Mouse (Mus musculus) forebrain, embryonic 12.5 days (tissue): ENCODE data around the gene Dctn5. TPM values are rescaled to one million over a fixed set of nuclear protein-coding genes. Genes with fewer than 3 reads are reported as not detected.
"Not testable (repeated sequence)": the region's sequence is repeated elsewhere in the genome, so short reads cannot be mapped to it uniquely, and the experiment has no call there.

Experiments
- ATAC-seq: fragments of 200-750 bp; cut with Nextera tagmentation; 2 replicates; pipeline ENCODE4 v1.8.0; 2017; ENCODE audit warnings: moderate TSS enrichment; ENCODE audit not compliant: low FRiP score
- H3K27ac ChIP-seq: fragments of 300-500 bp; sonication (generic); 2 replicates; pipeline ENCODE4 v1.5.1; 2016; ENCODE audit warnings: mild to moderate bottlenecking
- H3K27me3 ChIP-seq: fragments of 300-500 bp; sonication (generic); 2 replicates; pipeline ENCODE4 v1.6.1; 2016; ENCODE audit warnings: mild to moderate bottlenecking
- H3K36me3 ChIP-seq: fragments of 300-500 bp; sonication (generic); replicated peaks from 2 replicates; pipeline ENCODE4 v1.6.1; 2016; ENCODE audit warnings: mild to moderate bottlenecking
- H3K4me1 ChIP-seq: fragments of 300-500 bp; sonication (generic); 2 replicates; pipeline ENCODE4 v1.6.1; 2016
- H3K4me2 ChIP-seq: fragments of 300-500 bp; sonication (generic); 2 replicates; pipeline ENCODE4 v1.6.1; 2016; ENCODE audit warnings: mild to moderate bottlenecking, moderate library complexity
- H3K4me3 ChIP-seq: fragments of 300-500 bp; sonication (generic); replicated peaks from 2 replicates; pipeline ENCODE4 v1.5.1; 2016; ENCODE audit warnings: mild to moderate bottlenecking
- H3K9ac ChIP-seq: fragments of 300-500 bp; sonication (generic); 2 replicates; pipeline ENCODE4 v1.6.1; 2016; ENCODE audit warnings: mild to moderate bottlenecking
- H3K9me3 ChIP-seq: fragments of 300-500 bp; sonication (generic); 2 replicates; pipeline ENCODE4 v1.6.1; 2016
- WGBS: fragments of 180-500 bp; shearing (Covaris S2); methylation state at CpG from one replicate; pipeline ENCODE4 v1.1.7; 2016; 5-methylcytosine and 5-hydroxymethylcytosine counted together
- polyA plus RNA-seq: library from polyadenylated mRNA; unstranded; fragments of >200 nt; fragmentation: Nextera tagmentation; extraction: Ambion mirVana; gene quantifications from 2 replicates; pipeline ENCODE4 v1.2.1, GENCODE M21; 2016

Dctn5 gene
- 121 and 125 TPM in 2 replicates for polyA plus RNA-seq

GRCm38 (mm10) chr7:122132497-122133337, at the start of gene Dctn5, which contains the start of gene Palb2:
TSS of gene Dctn5 (plus strand) at chr7:122133041.
TSS of gene Palb2 (minus strand) at chr7:122132985.
- Histone ChIP-seq H3K36me3 (peaks cover 34% of the 10 kb centered on the region), H3K4me3 (peak within 1 kb of the TSS; percentile 73), H3K4me1 (peaks cover 18% of the 10 kb centered on the region), H3K27me3 (no peaks in the 10 kb centered on the region), H3K4me2 (peak within 1 kb of the TSS; percentile 74), H3K27ac (peak within 1 kb of the TSS; percentile 37; the same call in 1 of the 2 replicates), H3K9ac (peak within 1 kb of the TSS; percentile 78), H3K9me3 (no peaks in the 10 kb centered on the region)
- ATAC-seq, result peak; percentile 97
- WGBS, result under 1% methylated on average over 54 of the region's 54 CpGs

- no peaks in the 10 kb centered on the region for H3K4me1 ChIP-seq
- H3K4me3 ChIP-seq, result no peak overlapping the region
- no peak overlapping the region for H3K27ac ChIP-seq
- ATAC-seq, result no peak
- peaks cover 77% of the 10 kb centered on the region for H3K36me3 ChIP-seq
- no peak overlapping the region for H3K4me2 ChIP-seq
- H3K9me3 ChIP-seq, result no peaks in the 10 kb centered on the region
- no peaks in the 10 kb centered on the region for H3K27me3 ChIP-seq
- no peak overlapping the region for H3K9ac ChIP-seq
- 95% methylated on average over 11 of the region's 11 CpGs for WGBS
These were observed 45.5 kb upstream of the Dctn5 start for GRCm38 (mm10) chr7:122087195-122087982.

GRCm38 (mm10) chr7:122094564-122095330, 38.1 kb upstream of the Dctn5 start:
- no peak for ATAC-seq
- Histone ChIP-seq H3K4me3 (no peak overlapping the region), H3K27ac (no peak overlapping the region), H3K4me1 (0 out of 2 replicates have a peak, but pooled peaks cover 1% of the 10 kb centered on the region), H3K4me2 (no peak overlapping the region), H3K36me3 (peaks cover 82% of the 10 kb centered on the region), H3K9me3 (no peaks in the 10 kb centered on the region), H3K9ac (no peak overlapping the region), H3K27me3 (no peaks in the 10 kb centered on the region)
- WGBS, result 97% methylated on average over 2 of the region's 2 CpGs

DNA sequence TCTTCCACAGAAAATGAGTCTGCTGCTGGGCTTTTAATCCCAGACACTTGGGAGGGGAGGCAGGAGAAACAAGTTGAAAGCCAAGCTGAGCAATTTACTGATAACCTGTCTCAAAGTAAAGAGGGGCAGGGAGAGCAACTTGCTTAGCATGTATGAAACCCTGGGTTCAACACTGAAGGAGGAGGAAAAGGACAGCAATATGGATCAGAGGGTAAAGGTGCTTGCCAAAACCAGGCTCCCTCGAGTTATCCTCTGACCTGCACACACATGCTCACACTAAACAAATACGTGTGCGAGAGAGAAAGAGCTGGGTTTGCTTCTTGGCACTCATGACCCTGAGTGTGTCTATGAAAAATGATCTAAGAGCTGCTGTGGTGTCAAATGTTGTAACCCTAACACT, 34.8 kb upstream of the Dctn5 start:
- no peak for ATAC-seq

GRCm38 (mm10) chr7:122099222-122099621, 33.6 kb upstream of the Dctn5 start:
- no peaks in the 10 kb centered on the region for H3K27me3 ChIP-seq
- no peak overlapping the region for H3K4me2 ChIP-seq
- WGBS, result 67% methylated on average over 4 of the region's 4 CpGs
- peaks cover 42% of the 10 kb centered on the region for H3K36me3 ChIP-seq
- peaks cover 13% of the 10 kb centered on the region for H3K4me1 ChIP-seq
- H3K9ac ChIP-seq, result no peak overlapping the region
- no peak overlapping the region for H3K27ac ChIP-seq
- no peak for ATAC-seq
- H3K9me3 ChIP-seq, result no peaks in the 10 kb centered on the region
- no peak overlapping the region for H3K4me3 ChIP-seq

More for the DNA sequence above, 34.8 kb upstream of the Dctn5 start:
- Histone ChIP-seq H3K9ac (no peak overlapping the region), H3K36me3 (peaks cover 51% of the 10 kb centered on the region), H3K4me3 (no peak overlapping the region), H3K27ac (no peak overlapping the region), H3K4me1 (peaks cover 13% of the 10 kb centered on the region), H3K9me3 (no peaks in the 10 kb centered on the region), H3K4me2 (no peak overlapping the region), H3K27me3 (no peaks in the 10 kb centered on the region)
- 94% methylated on average over 3 of the region's 3 CpGs for WGBS

DNA sequence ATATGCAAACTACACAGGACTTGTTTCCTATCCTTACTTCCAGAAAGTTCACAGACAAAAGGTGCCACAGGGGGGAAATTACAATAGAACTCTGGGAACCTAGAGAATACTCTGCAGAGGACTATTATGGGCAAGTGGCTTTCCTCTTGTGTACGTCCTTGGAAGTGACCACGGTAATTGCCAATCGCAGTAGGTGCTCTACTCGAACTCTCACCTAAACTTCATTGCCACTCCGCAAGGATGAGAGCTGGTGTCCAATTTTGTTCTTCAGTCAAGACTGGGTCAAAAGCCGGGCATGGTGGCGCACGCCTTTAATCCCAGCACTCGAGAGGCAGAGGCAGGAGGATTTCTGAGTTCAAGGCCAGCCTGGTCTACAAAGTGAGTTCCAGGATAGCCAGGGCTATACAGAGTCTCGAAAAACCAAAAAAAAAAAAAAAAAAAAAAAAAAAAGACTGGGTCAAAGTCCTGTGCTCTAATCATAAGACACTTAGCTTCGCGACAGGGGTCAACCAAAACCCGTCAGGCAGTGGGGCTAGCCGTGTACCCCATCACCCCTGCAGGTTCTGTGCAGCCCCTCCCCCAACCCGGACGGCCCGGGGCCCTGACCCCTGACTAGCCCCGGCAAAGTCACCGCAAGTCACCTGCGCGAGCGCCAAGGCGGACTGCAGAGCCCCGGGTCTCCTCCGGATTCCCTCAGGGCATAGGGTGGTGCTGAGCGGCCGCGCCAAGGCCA, 31.7 kb upstream of the Dctn5 start:
- WGBS, result 7% methylated on average over 25 of the region's 28 CpGs
- not testable (repeated sequence) for H3K27ac ChIP-seq
- peak; percentile 80 for ATAC-seq

GRCm38 (mm10) chr7:122101747-122102244, 31.0 kb upstream of the Dctn5 start, which contains the start of gene Ndufab1:
TSS of gene Ndufab1 (minus strand) at chr7:122101886.
- peaks cover 20% of the 10 kb centered on the region for H3K36me3 ChIP-seq
- H3K9ac ChIP-seq, result peak within 1 kb of the TSS; percentile 76
- no peaks in the 10 kb centered on the region for H3K9me3 ChIP-seq
- peak within 1 kb of the TSS; percentile 83 for H3K4me2 ChIP-seq
- ATAC-seq, result peak; percentile 99
- no peaks in the 10 kb centered on the region for H3K27me3 ChIP-seq
- WGBS, result under 1% methylated on average over 32 of the region's 43 CpGs
- no peak within 1 kb of the TSS for H3K27ac ChIP-seq
- H3K4me3 ChIP-seq, result peak within 1 kb of the TSS; percentile 60
- peaks cover 13% of the 10 kb centered on the region for H3K4me1 ChIP-seq

More for the DNA sequence above, 31.7 kb upstream of the Dctn5 start:
- not testable (repeated sequence) for H3K9me3 ChIP-seq, H3K27me3 ChIP-seq
- Histone ChIP-seq H3K9ac (peak overlapping the region; percentile 76), H3K4me1 (peaks cover 13% of the 10 kb centered on the region), H3K4me2 (peak overlapping the region; percentile 83), H3K36me3 (peaks cover 23% of the 10 kb centered on the region), H3K4me3 (peak overlapping the region; percentile 60)

GRCm38 (mm10) chr7:122108206-122108605, 24.6 kb upstream of the Dctn5 start:
- Histone ChIP-seq H3K4me1 (no peaks in the 10 kb centered on the region), H3K4me2 (no peak overlapping the region), H3K9ac (no peak overlapping the region), H3K9me3 (no peaks in the 10 kb centered on the region), H3K27me3 (no peaks in the 10 kb centered on the region), H3K36me3 (peaks cover 42% of the 10 kb centered on the region), H3K4me3 (no peak overlapping the region), H3K27ac (no peak overlapping the region)
- WGBS, result 97% methylated on average over 6 of the region's 6 CpGs
- no peak for ATAC-seq

DNA sequence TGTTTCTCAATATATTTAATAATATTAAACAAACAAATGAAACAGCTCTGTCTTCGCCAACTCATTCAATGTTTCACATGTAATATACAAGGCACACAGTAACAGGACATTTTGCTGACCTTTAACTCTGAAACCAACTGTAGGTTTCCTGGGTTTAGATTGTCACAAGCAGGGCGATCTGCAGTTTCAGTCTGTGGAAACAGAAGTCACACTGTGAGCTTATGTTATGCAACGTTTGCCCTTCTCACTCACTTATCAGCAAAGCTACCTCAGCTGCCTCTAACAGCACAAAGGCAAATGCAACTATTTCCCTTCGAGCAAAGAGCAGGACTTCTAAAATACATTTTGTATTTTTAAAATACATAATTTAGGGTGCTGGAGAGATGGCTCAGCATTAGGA, 9.3 kb upstream of the Dctn5 start:
- Histone ChIP-seq H3K4me1 (no peaks in the 10 kb centered on the region), H3K36me3 (peaks cover 76% of the 10 kb centered on the region), H3K4me3 (no peak overlapping the region), H3K9me3 (no peaks in the 10 kb centered on the region), H3K9ac (no peak overlapping the region), H3K4me2 (no peak overlapping the region), H3K27ac (no peak overlapping the region), H3K27me3 (no peaks in the 10 kb centered on the region)
- WGBS, result 91% methylated on average over 4 of the region's 4 CpGs
- no peak for ATAC-seq

DNA sequence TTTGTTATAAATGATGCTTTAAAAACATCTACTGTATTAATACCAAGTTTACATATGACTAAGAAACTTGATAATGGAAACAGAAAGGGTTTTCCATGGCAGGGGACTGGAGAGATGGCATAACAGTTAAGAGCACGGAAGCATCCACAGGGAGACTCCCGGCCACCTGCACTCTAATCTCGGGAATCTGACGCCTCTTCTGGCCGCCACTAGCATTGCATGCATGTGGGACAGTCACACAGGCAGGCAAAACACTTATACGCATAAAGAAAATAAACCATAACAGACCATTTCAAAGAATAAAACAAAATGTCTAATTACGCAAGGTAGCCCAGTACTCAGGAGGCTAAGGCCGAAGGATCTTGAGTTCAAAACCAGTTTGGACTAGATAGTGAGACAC, 7.2 kb upstream of the Dctn5 start:
- Histone ChIP-seq H3K9ac (no peak overlapping the region), H3K27ac (no peak overlapping the region), H3K4me1 (no peaks in the 10 kb centered on the region), H3K9me3 (no peaks in the 10 kb centered on the region), H3K4me3 (no peak overlapping the region), H3K36me3 (peaks cover 63% of the 10 kb centered on the region), H3K4me2 (no peak overlapping the region), H3K27me3 (no peaks in the 10 kb centered on the region)
- WGBS, result 70% methylated on average over 8 of the region's 8 CpGs
- no peak for ATAC-seq

- no peak overlapping the region for H3K27ac ChIP-seq
- H3K9me3 ChIP-seq, result no peaks in the 10 kb centered on the region
- ATAC-seq, result no peak
- no peak overlapping the region for H3K4me2 ChIP-seq
- no peak overlapping the region for H3K9ac ChIP-seq
- peaks cover 53% of the 10 kb centered on the region for H3K36me3 ChIP-seq
- H3K27me3 ChIP-seq, result no peaks in the 10 kb centered on the region
- peaks cover 6% of the 10 kb centered on the region; the same call in 1 of the 2 replicates for H3K4me1 ChIP-seq
- WGBS, result 96% methylated on average over 11 of the region's 11 CpGs
- H3K4me3 ChIP-seq, result no peak overlapping the region
These were observed 5.9 kb upstream of the Dctn5 start for GRCm38 (mm10) chr7:122126946-122127345.
